Mouse (Mus musculus): Measurements from ENCODE around the gene Gm7356. TPM values are rescaled to one million over a fixed set of nuclear protein-coding genes. Genes with fewer than 3 reads are reported as not detected.

Gene Gm7356
- not detected for polyA plus RNA-seq (2014; fragmentation: Illumina TruSeq; extraction: RNeasy Lipid Tissue Mini Kit (QIAGEN cat#74804); ENCODE audit: insufficient read depth, low read depth, low replicate concordance)

GRCm38 (mm10) chr17:14003604-14004003, at the start of gene Gm7356:
TSS of gene Gm7356 (minus strand) at chr17:14003704.

Other genes starting within 250 kb of the Gm7356 start
- gene Afdn, start 243.2 kb downstream of the Gm7356 start, polyA plus RNA-seq (2014; fragmentation: Illumina TruSeq; extraction: RNeasy Lipid Tissue Mini Kit (QIAGEN cat#74804); ENCODE audit: insufficient read depth, low read depth, low replicate concordance), result 48.1 TPM
- gene Tcte2, start 241.9 kb downstream of the Gm7356 start, polyA plus RNA-seq (2014; fragmentation: Illumina TruSeq; extraction: RNeasy Lipid Tissue Mini Kit (QIAGEN cat#74804); ENCODE audit: insufficient read depth, low read depth, low replicate concordance), result 2.2 TPM
- gene Gm7168, start 55.3 kb downstream of the Gm7356 start, polyA plus RNA-seq (2014; fragmentation: Illumina TruSeq; extraction: RNeasy Lipid Tissue Mini Kit (QIAGEN cat#74804); ENCODE audit: insufficient read depth, low read depth, low replicate concordance), result not detected
- not detected for gene Gm7358, start 55.8 kb upstream of the Gm7356 start, polyA plus RNA-seq (2014; fragmentation: Illumina TruSeq; extraction: RNeasy Lipid Tissue Mini Kit (QIAGEN cat#74804); ENCODE audit: insufficient read depth, low read depth, low replicate concordance)
- 1.8 TPM for gene Dact2, start 200.6 kb upstream of the Gm7356 start, polyA plus RNA-seq (2014; fragmentation: Illumina TruSeq; extraction: RNeasy Lipid Tissue Mini Kit (QIAGEN cat#74804); ENCODE audit: insufficient read depth, low read depth, low replicate concordance)